Mouse (Mus musculus) megakaryocyte, embryonic 14.5 days (primary cell): ENCODE measurements at regions not wholly inside any gene's neighbourhood (a gene's known extent, or its start where the extent isn't known, plus 50 kb on each side); places are given as distances from the start of the nearest gene placed in this dataset.

ENCODE experiments used
- FLI1 ChIP-seq: IDR thresholded peaks from 2 replicates; pipeline ENCODE4 v1.6.1; 2012; ENCODE audit warnings: low read length, inconsistent platforms, mixed read lengths
- GATA1 ChIP-seq: IDR thresholded peaks from 3 replicates; pipeline ENCODE4 v1.6.1; 2012; ENCODE audit warnings: mixed read lengths, low read length, inconsistent platforms, borderline replicate concordance

DNA sequence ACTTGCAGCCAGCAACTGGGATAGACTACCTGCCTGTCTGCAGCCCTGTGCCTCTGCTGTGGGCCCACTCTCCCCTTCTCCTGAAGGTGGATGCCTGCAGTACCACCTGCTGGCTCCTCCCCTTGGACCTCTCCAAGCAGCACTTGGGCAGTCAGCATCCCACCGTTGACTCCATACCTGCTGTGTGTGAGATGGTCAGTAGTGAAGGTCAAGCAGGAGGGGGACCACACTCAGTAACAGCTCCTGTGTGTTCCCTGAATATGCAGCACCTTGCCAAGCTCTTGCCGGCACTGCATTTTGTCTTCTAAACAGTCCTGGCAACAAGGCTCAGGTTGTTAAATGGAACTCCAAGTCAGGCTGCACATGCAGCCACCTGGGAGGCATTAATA lies 71.6 kb upstream of the Sesn3 start:
- TF ChIP-seq GATA1 (no peak), FLI1 (no peak)
